Mouse (Mus musculus) forebrain, postnatal 0 days (tissue): ENCODE measurements around the gene Card9. TPM values are rescaled to one million over a fixed set of nuclear protein-coding genes. Genes with fewer than 3 reads are reported as not detected.

Experiments used
- ATAC-seq: fragments of 200-750 bp; cut with Nextera tagmentation; 2 replicates; pipeline ENCODE4 v1.8.0; 2017; ENCODE audit warnings: mild to moderate bottlenecking, moderate library complexity
- DNase-seq: peaks from one replicate; pipeline ENCODE4 v3.0.0-alpha.2; 2015
- H3K27ac ChIP-seq: fragments of 300-500 bp; sonication (generic); 2 replicates; pipeline ENCODE4 v1.5.1; 2014; ENCODE audit warnings: low read depth, mild to moderate bottlenecking, antibody characterized with exemption, low read length, moderate library complexity, mixed read lengths
- H3K27me3 ChIP-seq: fragments of 300-500 bp; sonication (generic); 2 replicates; pipeline ENCODE4 v1.6.1; 2014; ENCODE audit warnings: mild to moderate bottlenecking, low read length, mixed read lengths; ENCODE audit not compliant: insufficient read depth
- H3K36me3 ChIP-seq: fragments of 300-500 bp; sonication (generic); 2 replicates; pipeline ENCODE4 v1.6.1; 2014; ENCODE audit warnings: mild to moderate bottlenecking, moderate library complexity; ENCODE audit not compliant: insufficient read depth
- H3K4me1 ChIP-seq: fragments of 300-500 bp; sonication (generic); 2 replicates; pipeline ENCODE4 v1.6.1; 2014; ENCODE audit warnings: antibody characterized with exemption; ENCODE audit not compliant: insufficient read depth
- H3K4me2 ChIP-seq: fragments of 300-500 bp; sonication (generic); 2 replicates; pipeline ENCODE4 v1.6.1; 2014; ENCODE audit warnings: low read depth, mild to moderate bottlenecking, moderate library complexity
- H3K4me3 ChIP-seq: fragments of 300-500 bp; sonication (generic); 2 replicates; pipeline ENCODE4 v1.5.1; 2014; ENCODE audit warnings: low read depth, low read length, mixed read lengths
- H3K9ac ChIP-seq: fragments of 300-500 bp; sonication (generic); 2 replicates; pipeline ENCODE4 v1.6.1; 2014; ENCODE audit warnings: mild to moderate bottlenecking
- H3K9me3 ChIP-seq: fragments of 300-500 bp; sonication (generic); 2 replicates; pipeline ENCODE4 v1.6.1; 2016; ENCODE audit warnings: low read length
- CTCF ChIP-seq: sonication (generic); IDR thresholded peaks from 2 replicates; pipeline ENCODE4 v1.5.1; 2016; ENCODE audit warnings: antibody characterized with exemption, control low read depth, low read depth
- WGBS: fragments of 180-500 bp; shearing (Covaris S2); extraction: QIAGEN DNeasy Blood & Tissue Kit; methylation state at CpG from one replicate; pipeline ENCODE4 v1.1.7; 2014; 5-methylcytosine and 5-hydroxymethylcytosine counted together
- polyA plus RNA-seq: library from polyadenylated mRNA; unstranded; fragments of >200 nt; fragmentation: Nextera tagmentation; extraction: Ambion mirVana; gene quantifications from 2 replicates; pipeline ENCODE4 v1.2.1, GENCODE M21; 2015
- total RNA-seq: library from RNA; depleted of rRNA; stranded (reverse); fragments of >200 nt; gene quantifications from 2 replicates; pipeline ENCODE4 v1.2.3, GENCODE M21; 2014

The Card9 gene
- total and polyA plus RNA-seq, 2 experiments from 2014 or later: 1.8 to 4.0 TPM

- 87% methylated on average over 5 of the region's 5 CpGs for WGBS
- no peak for TF ChIP-seq CTCF
- H3K4me1 ChIP-seq: no peaks in the 10 kb centered on the region
- H3K27me3 ChIP-seq: no peaks in the 10 kb centered on the region
- DNase-seq (no peak), ATAC-seq (no peak)
- H3K4me3 ChIP-seq: no peak overlapping the region
- peaks cover 70% of the 10 kb centered on the region for H3K36me3 ChIP-seq
- H3K9me3 ChIP-seq: no peaks in the 10 kb centered on the region
- no peak overlapping the region for H3K4me2 ChIP-seq
- no peak overlapping the region for H3K27ac ChIP-seq
- H3K9ac ChIP-seq: no peak overlapping the region
Observed at GRCm38 (mm10) chr2:26400296-26400695, 39.6 kb upstream of the Card9 start.

GRCm38 (mm10) chr2:26399647-26400046 lies 38.9 kb upstream of the Card9 start:
- DNase-seq (no peak), ATAC-seq (no peak)
- TF ChIP-seq CTCF: no peak
- Histone ChIP-seq H3K27ac (no peak overlapping the region), H3K27me3 (no peaks in the 10 kb centered on the region), H3K36me3 (peaks cover 77% of the 10 kb centered on the region), H3K9ac (no peak overlapping the region), H3K4me1 (no peaks in the 10 kb centered on the region), H3K4me3 (no peak overlapping the region), H3K4me2 (no peak overlapping the region), H3K9me3 (no peaks in the 10 kb centered on the region)
- 82% methylated on average over 5 of the region's 5 CpGs for WGBS

- Histone ChIP-seq H3K4me2 (no peak overlapping the region), H3K9me3 (no peaks in the 10 kb centered on the region), H3K36me3 (peaks cover 82% of the 10 kb centered on the region), H3K4me3 (no peak overlapping the region), H3K27me3 (no peaks in the 10 kb centered on the region), H3K4me1 (no peaks in the 10 kb centered on the region), H3K9ac (no peak overlapping the region), H3K27ac (no peak overlapping the region)
- ATAC-seq (no peak), DNase-seq (no peak)
- TF ChIP-seq CTCF: no peak
- 87% methylated on average over 8 of the region's 8 CpGs for WGBS
Observed at GRCm38 (mm10) chr2:26398978-26399377, 38.3 kb upstream of the Card9 start.

- Histone ChIP-seq H3K4me1 (peaks cover 14% of the 10 kb centered on the region; the same call in 1 of the 2 replicates), H3K36me3 (peaks cover 63% of the 10 kb centered on the region), H3K9me3 (no peaks in the 10 kb centered on the region), H3K9ac (no peak overlapping the region), H3K27me3 (no peaks in the 10 kb centered on the region), H3K4me3 (no peak overlapping the region), H3K4me2 (no peak overlapping the region), H3K27ac (no peak overlapping the region)
- ATAC-seq (no peak), DNase-seq (no peak)
- WGBS: 88% methylated on average over 6 of the region's 6 CpGs
- TF ChIP-seq CTCF: no peak
Observed at GRCm38 (mm10) chr2:26391617-26392016, 30.9 kb upstream of the Card9 start.

- no peak overlapping the region for H3K9ac ChIP-seq
- no peak for TF ChIP-seq CTCF
- H3K9me3 ChIP-seq: no peaks in the 10 kb centered on the region
- no peak overlapping the region for H3K4me3 ChIP-seq
- H3K27ac ChIP-seq: no peak overlapping the region
- WGBS: 83% methylated on average over 3 of the region's 3 CpGs
- H3K36me3 ChIP-seq: peaks cover 63% of the 10 kb centered on the region
- DNase-seq: no peak
- no peak for ATAC-seq
- H3K4me2 ChIP-seq: no peak overlapping the region
- peaks cover 14% of the 10 kb centered on the region; the same call in 1 of the 2 replicates for H3K4me1 ChIP-seq
- no peaks in the 10 kb centered on the region for H3K27me3 ChIP-seq
Observed at GRCm38 (mm10) chr2:26390954-26391353, 30.2 kb upstream of the Card9 start.

GRCm38 (mm10) chr2:26389154-26389690 lies 28.5 kb upstream of the Card9 start, which contains the start of the genes Entr1 and Pmpca:
Entr1 (minus strand) TSS chr2:26389316.
Pmpca (plus strand) TSS chr2:26389339.
- WGBS: under 1% methylated on average over 57 of the region's 60 CpGs
- ATAC-seq: peak; percentile 94

GRCm38 (mm10) chr2:26388682-26389153 lies 28.0 kb upstream of the Card9 start:
- DNase-seq (no peak), ATAC-seq (peak; percentile 62)
- 1% methylated on average over 45 of the region's 45 CpGs for WGBS
- TF ChIP-seq CTCF: no peak
- H3K27ac ChIP-seq: peak overlapping the region; percentile 78
- H3K4me2 ChIP-seq: peak overlapping the region; percentile 98
- no peaks in the 10 kb centered on the region for H3K9me3 ChIP-seq
- H3K36me3 ChIP-seq: peaks cover 66% of the 10 kb centered on the region
- no peaks in the 10 kb centered on the region for H3K27me3 ChIP-seq
- H3K4me3 ChIP-seq: peak overlapping the region; percentile 93
- peaks cover 14% of the 10 kb centered on the region; the same call in 1 of the 2 replicates for H3K4me1 ChIP-seq
- H3K9ac ChIP-seq: peak overlapping the region; percentile 78

More at GRCm38 (mm10) chr2:26389154-26389690, 28.5 kb upstream of the Card9 start, which contains the start of the genes Entr1 and Pmpca:
- DNase-seq: peak; percentile 92
- H3K9me3 ChIP-seq: no peaks in the 10 kb centered on the region
- H3K36me3 ChIP-seq: peaks cover 62% of the 10 kb centered on the region
- H3K9ac ChIP-seq: peak within 1 kb of the TSS; percentile 78
- peak within 1 kb of the TSS; percentile 98 for H3K4me2 ChIP-seq
- H3K4me3 ChIP-seq: peak within 1 kb of the TSS; percentile 93
- no peak for TF ChIP-seq CTCF
- H3K27ac ChIP-seq: peak within 1 kb of the TSS; percentile 78
- H3K27me3 ChIP-seq: no peaks in the 10 kb centered on the region
- H3K4me1 ChIP-seq: peaks cover 14% of the 10 kb centered on the region; the same call in 1 of the 2 replicates
